Comparison of ENCODE assay signal across 32 mouse cellular contexts in genomic region chr3:37350386-37350785, GRCm38 (mm10). TPM values are rescaled to one million over a fixed set of nuclear protein-coding genes. Genes with fewer than 3 reads are reported as not detected.
DNase-seq lines count a peak whose midpoint lies in the region; ATAC-seq and TF ChIP-seq lines count a peak whose summit lies in the region.
"Had no signal": no experiment of that assay in that cellular context is flagged by ENCODE, and none has a peak within 500 bp of the region (broad histone marks: within the 10 kb centered on the region; RNA-seq: fewer than 3 reads in every experiment).

No protein-coding gene starts in this region.

- H3K4me3 ChIP-seq in liver, embryonic 11.5 days (ENCODE audit: low read depth, low read length) = no peak overlapping the region
- no peak overlapping the region; the same call in 1 of the 2 replicates for H3K4me3 ChIP-seq in embryonic facial prominence, embryonic 15.5 days (replicated peaks)
- no peak overlapping the region for H3K4me3 ChIP-seq in liver, embryonic 14.5 days (ENCODE audit: insufficient read depth in 1 of 2, low read depth in 2 of 2, low read length in 2 of 2)
- no peak overlapping the region for H3K4me3 ChIP-seq in layer of hippocampus, adult 2 months
- no peak overlapping the region for H3K4me3 ChIP-seq in hindbrain, embryonic 14.5 days (replicated peaks; ENCODE audit: low read length)
- H3K4me3 ChIP-seq in forebrain, embryonic 11.5 days (ENCODE audit: low read depth, low read length) = no peak overlapping the region
- H3K4me3 ChIP-seq: embryonic facial prominence, embryonic 12.5 days; forebrain, embryonic 13.5 days; hindbrain, embryonic 13.5 days; midbrain, embryonic 12.5 days; myocyte; neural tube, embryonic 12.5 days had no signal

- DNase-seq in liver, embryonic 11.5 days (ENCODE audit: low spot score) = no peak
- DNase-seq in liver = no peak
- peak in 1 of 3 experiments; percentile 26 for DNase-seq in liver, embryonic 14.5 days (ENCODE audit: low read depth in 3 of 3, low spot score in 3 of 3)
- DNase-seq in layer of hippocampus, adult 2 months (ENCODE audit: low spot score in 2 of 2) = no peak
- DNase-seq in hindbrain, embryonic 14.5 days (ENCODE audit: low spot score) = no peak
- DNase-seq in forebrain, embryonic 11.5 days (ENCODE audit: low spot score) = no peak
- DNase-seq: adrenal gland, adult 8-10 months; cerebellum, adult 2 months; cerebellum, postnatal 14 days; gastrocnemius, postnatal 25 days; heart, adult 11 months; heart, postnatal 36 days; kidney, postnatal 36 days; left cerebral cortex, postnatal 4 days; lung, adult 2 months; lung, postnatal 10 days; right cerebral cortex, adult 18-20 months; right cerebral cortex, postnatal 4 days; thymus, adult 2 months; thymus, postnatal 36 days had no signal

- peak; percentile 80 for TF ChIP-seq EP300 in liver, embryonic 14.5 days (IDR thresholded peaks at IDR 0.05; ENCODE audit: low read depth)

- H3K27me3 ChIP-seq in liver, embryonic 11.5 days (replicated peaks; ENCODE audit: control insufficient read depth, insufficient read depth, low read length) = peaks cover 39% of the 10 kb centered on the region
- H3K27me3 ChIP-seq in embryonic facial prominence, embryonic 15.5 days = peaks cover 10% of the 10 kb centered on the region; the same call in 1 of the 2 replicates
- H3K27me3 ChIP-seq in liver, embryonic 14.5 days (ENCODE audit: control insufficient read depth, insufficient read depth, low read length) = peaks cover 34% of the 10 kb centered on the region
- peaks cover 26% of the 10 kb centered on the region for H3K27me3 ChIP-seq in hindbrain, embryonic 14.5 days (ENCODE audit: control insufficient read depth, insufficient read depth, low read length)
- H3K27me3 ChIP-seq in forebrain, embryonic 11.5 days (ENCODE audit: control insufficient read depth, insufficient read depth, low read length) = peaks cover 18% of the 10 kb centered on the region; the same call in 1 of the 2 replicates

- H3K27ac ChIP-seq in liver, embryonic 11.5 days (ENCODE audit: low read depth, low read length) = no peak overlapping the region
- H3K27ac ChIP-seq in embryonic facial prominence, embryonic 15.5 days (replicated peaks) = no peak overlapping the region
- H3K27ac ChIP-seq in liver, embryonic 14.5 days = no peak overlapping the region
- no peak overlapping the region for H3K27ac ChIP-seq in layer of hippocampus, adult 2 months
- H3K27ac ChIP-seq in hindbrain, embryonic 14.5 days = no peak overlapping the region
- no peak overlapping the region for H3K27ac ChIP-seq in forebrain, embryonic 11.5 days (ENCODE audit: low read depth, low read length)
- H3K27ac ChIP-seq: embryonic facial prominence, embryonic 12.5 days; forebrain, embryonic 13.5 days; hindbrain, embryonic 13.5 days; midbrain, embryonic 12.5 days; neural tube, embryonic 12.5 days; stomach, postnatal 0 days had no signal

- no peaks in the 10 kb centered on the region for H3K36me3 ChIP-seq in liver, embryonic 11.5 days (ENCODE audit: control insufficient read depth, insufficient read depth, low read length)
- H3K36me3 ChIP-seq in embryonic facial prominence, embryonic 15.5 days = no peaks in the 10 kb centered on the region
- no peaks in the 10 kb centered on the region for H3K36me3 ChIP-seq in liver, embryonic 14.5 days (replicated peaks; ENCODE audit: control insufficient read depth, insufficient read depth, low read depth)
- no peaks in the 10 kb centered on the region for H3K36me3 ChIP-seq in hindbrain, embryonic 14.5 days (replicated peaks; ENCODE audit: control insufficient read depth, insufficient read depth)
- no peaks in the 10 kb centered on the region for H3K36me3 ChIP-seq in forebrain, embryonic 11.5 days (ENCODE audit: control insufficient read depth, insufficient read depth, low read length)
- H3K36me3 ChIP-seq: embryonic facial prominence, embryonic 12.5 days; hindbrain, embryonic 13.5 days; midbrain, embryonic 12.5 days; neural tube, embryonic 12.5 days had no signal

- peak overlapping the region; percentile 1; the same call in 1 of the 2 replicates for H3K4me2 ChIP-seq in liver, embryonic 11.5 days
- peak overlapping the region; percentile 21 for H3K4me2 ChIP-seq in embryonic facial prominence, embryonic 15.5 days (replicated peaks)
- no peak overlapping the region for H3K4me2 ChIP-seq in liver, embryonic 14.5 days (ENCODE audit: low read depth)
- H3K4me2 ChIP-seq in hindbrain, embryonic 14.5 days (replicated peaks) = no peak overlapping the region
- H3K4me2 ChIP-seq in forebrain, embryonic 11.5 days (ENCODE audit: low read depth, low read length, severe bottlenecking) = no peak overlapping the region
- H3K4me2 ChIP-seq: embryonic facial prominence, embryonic 12.5 days; forebrain, embryonic 13.5 days; heart, embryonic 11.5 days; hindbrain, embryonic 13.5 days; midbrain, embryonic 12.5 days; neural tube, embryonic 12.5 days had no signal

- no peaks in the 10 kb centered on the region for H3K9me3 ChIP-seq in liver, embryonic 11.5 days (ENCODE audit: control insufficient read depth, low read length)
- H3K9me3 ChIP-seq in embryonic facial prominence, embryonic 15.5 days (replicated peaks) = no peaks in the 10 kb centered on the region
- H3K9me3 ChIP-seq in liver, embryonic 14.5 days (ENCODE audit: control insufficient read depth, low read length) = no peaks in the 10 kb centered on the region
- no peaks in the 10 kb centered on the region for H3K9me3 ChIP-seq in hindbrain, embryonic 14.5 days (ENCODE audit: control insufficient read depth, low read length)
- H3K9me3 ChIP-seq in forebrain, embryonic 11.5 days (ENCODE audit: control insufficient read depth, low read length) = no peaks in the 10 kb centered on the region
- H3K9me3 ChIP-seq: embryonic facial prominence, embryonic 12.5 days; forebrain, embryonic 13.5 days; hindbrain, embryonic 13.5 days; midbrain, embryonic 12.5 days; neural tube, embryonic 12.5 days had no signal

- 26% methylated on average over 7 of the region's 7 CpGs for WGBS in liver, embryonic 11.5 days
- 59% methylated on average over 7 of the region's 7 CpGs for WGBS in embryonic facial prominence, embryonic 15.5 days
- WGBS in liver, embryonic 14.5 days (ENCODE audit: insufficient replicate concordance) = 9% methylated on average over 7 of the region's 7 CpGs
- 59% methylated on average over 7 of the region's 7 CpGs for WGBS in hindbrain, embryonic 14.5 days
- WGBS in forebrain, embryonic 11.5 days = 69% methylated on average over 7 of the region's 7 CpGs

- H3K4me1 ChIP-seq in liver, embryonic 11.5 days (replicated peaks; ENCODE audit: control insufficient read depth, insufficient read depth, low read length) = peaks cover 9% of the 10 kb centered on the region
- peaks cover 45% of the 10 kb centered on the region for H3K4me1 ChIP-seq in embryonic facial prominence, embryonic 15.5 days
- H3K4me1 ChIP-seq in liver, embryonic 14.5 days (replicated peaks; ENCODE audit: control insufficient read depth in 2 of 2, insufficient read depth in 2 of 2, low read length in 1 of 2) = peaks cover 0 to 12% of the 10 kb centered on the region in 2 experiments; a peak in 2 of 4 replicates
- H3K4me1 ChIP-seq in hindbrain, embryonic 14.5 days (replicated peaks; ENCODE audit: control insufficient read depth, insufficient read depth, low read length) = peaks cover 12% of the 10 kb centered on the region
- 0 out of 2 replicates have a peak, but pooled peaks cover 3% of the 10 kb centered on the region for H3K4me1 ChIP-seq in forebrain, embryonic 11.5 days (replicated peaks; ENCODE audit: control insufficient read depth, insufficient read depth, low read length)

- H3K9ac ChIP-seq in liver, embryonic 11.5 days (ENCODE audit: low read depth, low read length) = no peak overlapping the region
- no peak overlapping the region for H3K9ac ChIP-seq in embryonic facial prominence, embryonic 15.5 days
- H3K9ac ChIP-seq in liver, embryonic 14.5 days (replicated peaks) = no peak overlapping the region
- H3K9ac ChIP-seq in hindbrain, embryonic 14.5 days = no peak overlapping the region
- H3K9ac ChIP-seq in forebrain, embryonic 11.5 days (ENCODE audit: low read length) = no peak overlapping the region
- H3K9ac ChIP-seq: embryonic facial prominence, embryonic 12.5 days; forebrain, embryonic 13.5 days; hindbrain, embryonic 13.5 days; midbrain, embryonic 12.5 days; neural tube, embryonic 12.5 days had no signal

- ATAC-seq in liver, embryonic 11.5 days (replicated peaks; ENCODE audit: low FRiP score) = peak; percentile 78
- no peak for ATAC-seq in embryonic facial prominence, embryonic 15.5 days (ENCODE audit: insufficient number of reproducible peaks, low FRiP score, low TSS enrichment, low read depth)
- peak; percentile 69; the same call in 1 of the 2 replicates for ATAC-seq in liver, embryonic 14.5 days (ENCODE audit: insufficient read depth)
- peak; percentile 86 for ATAC-seq in megakaryocyte-erythroid progenitor cell, adult 5-6 weeks (replicated peaks; ENCODE audit: low FRiP score, low TSS enrichment, poor library complexity, severe bottlenecking)
- ATAC-seq in hindbrain, embryonic 14.5 days (ENCODE audit: low FRiP score) = no peak
- ATAC-seq in forebrain, embryonic 11.5 days (replicated peaks; ENCODE audit: low FRiP score) = no peak
- ATAC-seq: CD4-positive, CD25-positive, alpha-beta regulatory T cell, adult 4 months; forebrain, embryonic 13.5 days; intestine, postnatal 0 days had no signal

- TF ChIP-seq CTCF in liver, embryonic 14.5 days (IDR thresholded peaks at IDR 0.05; ENCODE audit: low read depth) = no peak
- TF ChIP-seq CTCF in layer of hippocampus, adult 2 months (conservative IDR thresholded peaks at IDR 0.05) = no peak

RNA-seq across cellular contexts. Expression of gene Fgf2, which starts 2.2 kb away (rescaled TPM):
- polyA plus RNA-seq in liver, embryonic 11.5 days (2014; fragmentation: Nextera tagmentation; extraction: Ambion mirVana) = 0.26 and 0.44 TPM in 2 replicates
- polyA plus RNA-seq in embryonic facial prominence, embryonic 15.5 days (2015; fragmentation: Nextera tagmentation; extraction: Ambion mirVana) = 4.8 and 5.4 TPM in 2 replicates
- polyA plus RNA-seq in liver, embryonic 14.5 days (2012; rRNA removed) = 0.03 and 0.06 TPM in 2 replicates
- 0.13 and 0.14 TPM in 2 replicates for polyA plus RNA-seq in liver, embryonic 14.5 days (2014; fragmentation: Nextera tagmentation; extraction: Ambion mirVana)
- total RNA-seq in megakaryocyte-erythroid progenitor cell, adult 5-6 weeks (2014; fragmentation: Nextera tagmentation) = not detected in 2 replicates
- total RNA-seq in megakaryocyte-erythroid progenitor cell, adult 5-6 weeks (2017) = not detected in 2 replicates
- total RNA-seq in layer of hippocampus, adult 2 months (2021) = 10 to 100 TPM in 1 of 2 experiments, 1 to 10 TPM in 1; 7.7 to 10.0 TPM
- 1.1 and 1.5 TPM in 2 replicates for polyA plus RNA-seq in hindbrain, embryonic 14.5 days (2014; fragmentation: Nextera tagmentation; extraction: Ambion mirVana)
- 0.83 and 1.1 TPM in 2 replicates for polyA plus RNA-seq in forebrain, embryonic 11.5 days (2014; fragmentation: Nextera tagmentation; extraction: Ambion mirVana)

RNA-seq across cellular contexts. Expression of gene Cetn4, which starts 37.9 kb away (rescaled TPM):
- 2.2 and 2.4 TPM in 2 replicates for polyA plus RNA-seq in liver, embryonic 11.5 days (2014; fragmentation: Nextera tagmentation; extraction: Ambion mirVana)
- polyA plus RNA-seq in embryonic facial prominence, embryonic 15.5 days (2015; fragmentation: Nextera tagmentation; extraction: Ambion mirVana) = 5.2 and 6.8 TPM in 2 replicates
- 0.70 and 1.6 TPM in 2 replicates for polyA plus RNA-seq in liver, embryonic 14.5 days (2012; rRNA removed)
- 1.6 and 1.9 TPM in 2 replicates for polyA plus RNA-seq in liver, embryonic 14.5 days (2014; fragmentation: Nextera tagmentation; extraction: Ambion mirVana)
- total RNA-seq in megakaryocyte-erythroid progenitor cell, adult 5-6 weeks (2014; fragmentation: Nextera tagmentation) = 3.6 and 6.5 TPM in 2 replicates
- 7.3 and 10.6 TPM in 2 replicates for total RNA-seq in megakaryocyte-erythroid progenitor cell, adult 5-6 weeks (2017)
- 10 to 100 TPM; 10.9 to 11.1 TPM for total RNA-seq in layer of hippocampus, adult 2 months (2021)
- 1.5 and 1.7 TPM in 2 replicates for polyA plus RNA-seq in hindbrain, embryonic 14.5 days (2014; fragmentation: Nextera tagmentation; extraction: Ambion mirVana)
- 0.84 and 2.5 TPM in 2 replicates for polyA plus RNA-seq in forebrain, embryonic 11.5 days (2014; fragmentation: Nextera tagmentation; extraction: Ambion mirVana)

RNA-seq across cellular contexts. Expression of gene Bbs12, which starts 38.0 kb away (rescaled TPM):
- 9.2 and 10.7 TPM in 2 replicates for polyA plus RNA-seq in liver, embryonic 11.5 days (2014; fragmentation: Nextera tagmentation; extraction: Ambion mirVana)
- 7.0 and 8.3 TPM in 2 replicates for polyA plus RNA-seq in embryonic facial prominence, embryonic 15.5 days (2015; fragmentation: Nextera tagmentation; extraction: Ambion mirVana)
- polyA plus RNA-seq in liver, embryonic 14.5 days (2012; rRNA removed) = 1.7 and 2.2 TPM in 2 replicates
- 4.4 and 4.8 TPM in 2 replicates for polyA plus RNA-seq in liver, embryonic 14.5 days (2014; fragmentation: Nextera tagmentation; extraction: Ambion mirVana)
- 10.3 and 15.8 TPM in 2 replicates for total RNA-seq in megakaryocyte-erythroid progenitor cell, adult 5-6 weeks (2014; fragmentation: Nextera tagmentation)
- 8.2 and 17.5 TPM in 2 replicates for total RNA-seq in megakaryocyte-erythroid progenitor cell, adult 5-6 weeks (2017)
- 1 to 10 TPM; 6.6 to 6.8 TPM for total RNA-seq in layer of hippocampus, adult 2 months (2021)
- polyA plus RNA-seq in hindbrain, embryonic 14.5 days (2014; fragmentation: Nextera tagmentation; extraction: Ambion mirVana) = 5.1 and 5.4 TPM in 2 replicates
- polyA plus RNA-seq in forebrain, embryonic 11.5 days (2014; fragmentation: Nextera tagmentation; extraction: Ambion mirVana) = 8.8 and 9.3 TPM in 2 replicates

Comparison
In these comparisons a context has a peak if more than half of its experiments do, and no peak if none do; other contexts are left out.
1. H3K4me2 ChIP-seq: peak in liver, embryonic 11.5 days (single experiment) and embryonic facial prominence, embryonic 15.5 days (single experiment); none in liver, embryonic 14.5 days (single experiment), hindbrain, embryonic 14.5 days (single experiment) and forebrain, embryonic 11.5 days (single experiment).
2. ATAC-seq: peak in liver, embryonic 11.5 days (single experiment), liver, embryonic 14.5 days (single experiment) and megakaryocyte-erythroid progenitor cell, adult 5-6 weeks (single experiment); none in embryonic facial prominence, embryonic 15.5 days (single experiment), hindbrain, embryonic 14.5 days (single experiment) and forebrain, embryonic 11.5 days (single experiment).